Mouse (Mus musculus): ENCODE measurements around the gene 1700049E17Rik2. TPM values are rescaled to one million over a fixed set of nuclear protein-coding genes. Genes with fewer than 3 reads are reported as not detected.
"Not testable (repeated sequence)": the region's sequence is repeated elsewhere in the genome, so short reads cannot be mapped to it uniquely, and the experiment has no call there.

1700049E17Rik2 gene
- 1.1 and 1.7 TPM in 2 replicates for polyA plus RNA-seq (2012; rRNA removed)

DNA sequence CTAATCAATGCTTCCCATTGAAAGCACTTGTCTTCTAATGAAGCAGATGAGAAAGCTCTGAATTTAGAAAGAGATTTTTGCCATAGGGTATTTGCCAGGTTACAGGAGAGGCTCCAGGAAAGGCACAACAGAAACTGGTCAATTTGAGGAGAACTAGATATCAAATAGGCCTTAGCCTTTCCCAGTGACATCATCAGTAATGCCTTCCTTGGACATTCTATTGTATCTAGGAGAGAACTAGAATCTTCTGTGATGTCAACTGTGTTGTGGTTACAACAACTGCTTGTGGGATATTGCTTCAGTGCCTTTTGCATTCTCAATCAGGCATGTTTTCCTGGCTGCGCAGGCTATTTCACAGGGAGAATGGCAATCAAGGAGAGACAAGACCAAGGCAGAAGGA, at the start of gene 1700049E17Rik2:
1700049E17Rik2 (plus strand) TSS at position 301 of the 400 bp plus-strand sequence.
- H3K27me3 ChIP-seq (ENCODE audit: control insufficient read depth, insufficient read depth, low read length); H3K36me3 ChIP-seq (ENCODE audit: control insufficient read depth, insufficient read depth, low read length); H3K27ac ChIP-seq (ENCODE audit: control insufficient read depth, insufficient read depth, low read depth, low read length); H3K4me3 ChIP-seq (ENCODE audit: control insufficient read depth, low read depth, low read length); H3K4me1 ChIP-seq (ENCODE audit: control insufficient read depth, insufficient read depth, low read length): not testable (repeated sequence)

DNA sequence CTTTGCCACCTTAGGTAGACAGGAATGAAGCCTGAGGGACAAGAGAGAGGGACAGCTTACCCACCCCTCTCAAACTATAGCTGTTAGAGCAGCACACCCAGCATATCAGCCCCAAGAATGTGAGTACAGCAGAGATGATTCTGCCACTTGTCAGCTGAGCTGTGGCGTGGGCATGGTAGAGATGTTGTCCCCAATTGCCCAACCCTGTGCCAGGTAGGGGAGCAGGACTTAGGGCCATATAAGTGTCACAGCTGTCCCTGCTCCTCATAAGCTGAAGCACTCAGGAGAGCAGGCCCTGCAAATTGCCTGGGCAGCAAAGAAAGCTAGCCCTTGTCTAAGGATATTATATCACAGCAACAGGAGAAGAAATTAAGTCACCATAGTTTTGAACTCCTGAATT, 48.3 kb upstream of the 1700049E17Rik2 start:
- H3K36me3 ChIP-seq (ENCODE audit: control insufficient read depth, insufficient read depth, low read length); H3K27ac ChIP-seq (ENCODE audit: control insufficient read depth, insufficient read depth, low read depth, low read length); H3K27me3 ChIP-seq (ENCODE audit: control insufficient read depth, insufficient read depth, low read length); H3K4me3 ChIP-seq (ENCODE audit: control insufficient read depth, low read depth, low read length); H3K4me1 ChIP-seq (ENCODE audit: control insufficient read depth, insufficient read depth, low read length): not testable (repeated sequence)

GRCm38 (mm10) chr14:41555483-41555882, 17.5 kb upstream of the 1700049E17Rik2 start, which contains the start of gene Gm7970:
Gene Gm7970, minus strand, starts transcription at chr14:41555583.
- H3K27ac ChIP-seq (ENCODE audit: control insufficient read depth, insufficient read depth, low read depth, low read length); H3K4me1 ChIP-seq (ENCODE audit: control insufficient read depth, insufficient read depth, low read length); H3K4me3 ChIP-seq (ENCODE audit: control insufficient read depth, low read depth, low read length); H3K27me3 ChIP-seq (ENCODE audit: control insufficient read depth, insufficient read depth, low read length); H3K36me3 ChIP-seq (ENCODE audit: control insufficient read depth, insufficient read depth, low read length): not testable (repeated sequence)

DNA sequence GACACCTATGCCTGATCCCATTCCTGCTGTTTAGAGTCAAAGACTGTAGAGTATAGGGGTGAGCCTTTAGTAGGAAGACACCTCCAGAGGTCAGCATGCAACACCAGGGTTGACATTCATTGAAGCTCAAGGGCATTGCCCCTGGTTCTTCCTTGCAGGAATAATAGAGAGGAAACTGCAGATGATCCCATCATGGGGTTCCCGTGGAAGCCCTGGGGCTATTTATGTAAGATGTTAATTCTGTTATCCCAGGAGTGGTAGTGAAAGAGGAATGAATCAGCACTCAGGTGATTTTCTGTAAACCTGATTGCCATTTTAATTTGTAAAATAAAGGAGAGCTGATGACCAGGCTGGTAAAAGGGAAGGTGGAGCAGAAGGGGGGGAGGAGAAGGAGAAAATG, 13.3 kb downstream of the 1700049E17Rik2 start:
- not testable (repeated sequence) for H3K4me3 ChIP-seq (ENCODE audit: control insufficient read depth, low read depth, low read length); H3K27ac ChIP-seq (ENCODE audit: control insufficient read depth, insufficient read depth, low read depth, low read length); H3K4me1 ChIP-seq (ENCODE audit: control insufficient read depth, insufficient read depth, low read length); H3K36me3 ChIP-seq (ENCODE audit: control insufficient read depth, insufficient read depth, low read length); H3K27me3 ChIP-seq (ENCODE audit: control insufficient read depth, insufficient read depth, low read length)

- not testable (repeated sequence) for H3K4me1 ChIP-seq (ENCODE audit: control insufficient read depth, insufficient read depth, low read length); H3K36me3 ChIP-seq (ENCODE audit: control insufficient read depth, insufficient read depth, low read length)
These were observed 27.9 kb downstream of the 1700049E17Rik2 start for GRCm38 (mm10) chr14:41600935-41601334.

DNA sequence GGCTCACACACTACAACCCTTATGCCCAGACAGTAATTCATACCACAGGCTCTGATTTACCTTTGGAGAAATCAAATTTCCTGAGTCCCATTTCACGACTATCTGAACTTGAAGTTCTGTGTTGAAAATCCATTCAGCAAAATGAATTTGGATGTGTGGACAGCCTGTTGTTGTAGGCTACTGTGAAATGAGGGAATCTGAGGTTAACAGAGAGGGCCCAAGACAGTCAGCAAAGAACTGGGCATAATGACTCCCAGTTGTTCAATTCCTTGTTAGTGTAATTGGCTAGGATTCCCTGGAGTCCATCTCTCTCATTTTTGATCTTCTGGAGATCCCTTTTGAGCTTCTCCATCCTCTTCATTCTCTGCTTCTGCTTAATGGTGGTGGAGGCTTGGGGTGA, 37.7 kb downstream of the 1700049E17Rik2 start:
- H3K4me3 ChIP-seq (ENCODE audit: control insufficient read depth, low read depth, low read length); H3K27ac ChIP-seq (ENCODE audit: control insufficient read depth, insufficient read depth, low read depth, low read length); H3K36me3 ChIP-seq (ENCODE audit: control insufficient read depth, insufficient read depth, low read length); H3K4me1 ChIP-seq (ENCODE audit: control insufficient read depth, insufficient read depth, low read length); H3K27me3 ChIP-seq (ENCODE audit: control insufficient read depth, insufficient read depth, low read length): not testable (repeated sequence)

More at GRCm38 (mm10) chr14:41600935-41601334, 27.9 kb downstream of the 1700049E17Rik2 start:
- not testable (repeated sequence) for H3K27ac ChIP-seq (ENCODE audit: control insufficient read depth, insufficient read depth, low read depth, low read length); H3K27me3 ChIP-seq (ENCODE audit: control insufficient read depth, insufficient read depth, low read length); H3K4me3 ChIP-seq (ENCODE audit: control insufficient read depth, low read depth, low read length)

GRCm38 (mm10) chr14:41622535-41622934, 49.5 kb downstream of the 1700049E17Rik2 start:
- not testable (repeated sequence) for H3K36me3 ChIP-seq (ENCODE audit: control insufficient read depth, insufficient read depth, low read length); H3K4me1 ChIP-seq (ENCODE audit: control insufficient read depth, insufficient read depth, low read length); H3K27me3 ChIP-seq (ENCODE audit: control insufficient read depth, insufficient read depth, low read length); H3K27ac ChIP-seq (ENCODE audit: control insufficient read depth, insufficient read depth, low read depth, low read length); H3K4me3 ChIP-seq (ENCODE audit: control insufficient read depth, low read depth, low read length)

GRCm38 (mm10) chr14:41624512-41624911, 51.5 kb downstream of the 1700049E17Rik2 start, which contains the start of gene Gm3072:
Gene Gm3072, minus strand, starts transcription at chr14:41624612.
- H3K4me3 ChIP-seq (ENCODE audit: control insufficient read depth, low read depth, low read length) = peak within 1 kb of the TSS; percentile 42
- not testable (repeated sequence) for H3K27me3 ChIP-seq (ENCODE audit: control insufficient read depth, insufficient read depth, low read length); H3K36me3 ChIP-seq (ENCODE audit: control insufficient read depth, insufficient read depth, low read length); H3K27ac ChIP-seq (ENCODE audit: control insufficient read depth, insufficient read depth, low read depth, low read length); H3K4me1 ChIP-seq (ENCODE audit: control insufficient read depth, insufficient read depth, low read length)

DNA sequence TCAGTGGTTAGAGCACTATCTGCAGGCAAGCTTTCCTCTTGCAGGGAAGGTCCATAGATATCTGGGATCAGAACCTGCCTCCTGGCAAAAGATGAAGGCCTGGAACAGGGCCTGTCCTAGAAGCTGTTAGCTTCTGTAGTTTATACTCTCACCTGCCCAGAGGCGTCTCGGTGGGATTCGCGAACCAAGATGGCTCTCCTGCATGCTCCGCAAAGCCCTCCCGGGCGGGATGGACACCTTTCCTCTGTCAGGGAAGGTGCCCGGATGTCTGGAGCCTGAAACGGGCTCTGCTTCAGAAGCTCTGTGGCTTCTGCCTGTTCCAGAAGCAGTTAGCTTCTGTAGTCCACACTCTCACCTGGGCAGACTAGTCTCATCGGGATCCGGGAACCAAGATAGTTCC, 57.1 kb downstream of the 1700049E17Rik2 start:
- not testable (repeated sequence) for H3K27ac ChIP-seq (ENCODE audit: control insufficient read depth, insufficient read depth, low read depth, low read length); H3K27me3 ChIP-seq (ENCODE audit: control insufficient read depth, insufficient read depth, low read length); H3K4me3 ChIP-seq (ENCODE audit: control insufficient read depth, low read depth, low read length); H3K36me3 ChIP-seq (ENCODE audit: control insufficient read depth, insufficient read depth, low read length); H3K4me1 ChIP-seq (ENCODE audit: control insufficient read depth, insufficient read depth, low read length)

Other genes with a start within 250 kb of the 1700049E17Rik2 start
- gene Gm5798, start 224.6 kb upstream of the 1700049E17Rik2 start, polyA plus RNA-seq (2012; rRNA removed) = 0.79 and 1.2 TPM in 2 replicates
- gene Gm7945, start 186.8 kb upstream of the 1700049E17Rik2 start, polyA plus RNA-seq (2012; rRNA removed) = 1.1 TPM in 2 replicates
- gene Gm6482, start 164.9 kb upstream of the 1700049E17Rik2 start, polyA plus RNA-seq (2012; rRNA removed) = 0.17 and 0.79 TPM in 2 replicates
- gene Gm7954, start 119.7 kb upstream of the 1700049E17Rik2 start, polyA plus RNA-seq (2012; rRNA removed) = 0.36 and 0.37 TPM in 2 replicates
- 7.5 and 9.8 TPM in 2 replicates for gene Gm3486, start 83.7 kb upstream of the 1700049E17Rik2 start, polyA plus RNA-seq (2012; rRNA removed)
- 0.17 TPM in 2 replicates for gene Gm7970, start 17.6 kb upstream of the 1700049E17Rik2 start, polyA plus RNA-seq (2012; rRNA removed)
- 0.28 and 0.38 TPM in 2 replicates for gene Gm3072, start 51.4 kb downstream of the 1700049E17Rik2 start, polyA plus RNA-seq (2012; rRNA removed)
- 7.4 and 9.4 TPM in 2 replicates for gene Gm3676, start 73.3 kb downstream of the 1700049E17Rik2 start, polyA plus RNA-seq (2012; rRNA removed)
- 0.26 and 0.52 TPM in 2 replicates for gene Gm8068, start 128.7 kb downstream of the 1700049E17Rik2 start, polyA plus RNA-seq (2012; rRNA removed)
- 0.31 TPM in 1 of 2 replicates, not detected in the other for gene Gm7929, start 177.4 kb downstream of the 1700049E17Rik2 start, polyA plus RNA-seq (2012; rRNA removed)
- gene Gm47189, start 199.2 kb downstream of the 1700049E17Rik2 start, polyA plus RNA-seq (2012; rRNA removed) = 4.7 and 4.8 TPM in 2 replicates

Data from testis, adult 2 months (tissue).